Mouse (Mus musculus) stomach, embryonic 15.5 days (tissue): ENCODE measurements around the gene Med18. TPM values are rescaled to one million over a fixed set of nuclear protein-coding genes. Genes with fewer than 3 reads are reported as not detected.

Source experiments
- ATAC-seq: fragments of 200-750 bp; cut with Nextera tagmentation; 2 replicates; pipeline ENCODE4 v1.8.0; 2017; ENCODE audit warnings: low read depth, moderate number of reproducible peaks, moderate TSS enrichment; ENCODE audit not compliant: insufficient read depth, low FRiP score
- H3K27ac ChIP-seq: fragments of 300-500 bp; sonication (generic); 2 replicates; pipeline ENCODE4 v1.5.1; 2015; ENCODE audit warnings: mild to moderate bottlenecking, inconsistent platforms
- H3K27me3 ChIP-seq: fragments of 300-500 bp; sonication (generic); replicated peaks from 2 replicates; pipeline ENCODE4 v1.6.1; 2015; ENCODE audit warnings: inconsistent platforms
- H3K36me3 ChIP-seq: fragments of 300-500 bp; sonication (generic); 2 replicates; pipeline ENCODE4 v1.6.1; 2015; ENCODE audit warnings: inconsistent platforms
- H3K4me1 ChIP-seq: fragments of 300-500 bp; sonication (generic); 2 replicates; pipeline ENCODE4 v1.6.1; 2015; ENCODE audit warnings: inconsistent platforms
- H3K4me2 ChIP-seq: fragments of 300-500 bp; sonication (generic); 2 replicates; pipeline ENCODE4 v1.6.1; 2015; ENCODE audit warnings: mild to moderate bottlenecking, inconsistent platforms
- H3K4me3 ChIP-seq: fragments of 300-500 bp; sonication (generic); replicated peaks from 2 replicates; pipeline ENCODE4 v1.5.1; 2015; ENCODE audit warnings: inconsistent platforms
- H3K9ac ChIP-seq: fragments of 300-500 bp; sonication (generic); 2 replicates; pipeline ENCODE4 v1.6.1; 2015; ENCODE audit warnings: inconsistent platforms
- H3K9me3 ChIP-seq: fragments of 300-500 bp; sonication (generic); 2 replicates; pipeline ENCODE4 v1.6.1; 2016; ENCODE audit warnings: inconsistent platforms
- WGBS: fragments of 180-500 bp; shearing (Covaris S2); methylation state at CpG from one replicate; pipeline ENCODE4 v1.1.7; 2015; 5-methylcytosine and 5-hydroxymethylcytosine counted together
- polyA plus RNA-seq: library from polyadenylated mRNA; unstranded; fragments of >200 nt; fragmentation: Nextera tagmentation; extraction: Ambion mirVana; gene quantifications from 2 replicates; pipeline ENCODE4 v1.2.1, GENCODE M21; 2015

Gene Med18
- polyA plus RNA-seq, 1 experiment from 2014 or later: 23.4 TPM

- Histone ChIP-seq H3K4me3 (no peak overlapping the region), H3K9ac (no peak overlapping the region), H3K4me1 (0 out of 2 replicates have a peak, but pooled peaks cover 5% of the 10 kb centered on the region), H3K27ac (no peak overlapping the region), H3K9me3 (no peaks in the 10 kb centered on the region), H3K36me3 (no peaks in the 10 kb centered on the region), H3K27me3 (no peaks in the 10 kb centered on the region), H3K4me2 (no peak overlapping the region)
- no peak for ATAC-seq
- 56% methylated on average over 8 of the region's 8 CpGs for WGBS
Observed at GRCm38 (mm10) chr4:132411322-132412094, 52.2 kb downstream of the Med18 start.

GRCm38 (mm10) chr4:132409587-132410229 lies 54.0 kb downstream of the Med18 start:
- Histone ChIP-seq H3K4me3 (no peak overlapping the region), H3K27me3 (no peaks in the 10 kb centered on the region), H3K36me3 (no peaks in the 10 kb centered on the region), H3K27ac (no peak overlapping the region), H3K9me3 (no peaks in the 10 kb centered on the region), H3K9ac (no peak overlapping the region), H3K4me1 (no peaks in the 10 kb centered on the region), H3K4me2 (no peak overlapping the region)
- WGBS: 75% methylated on average over 4 of the region's 4 CpGs
- no peak for ATAC-seq

Other genes starting within 250 kb of the Med18 start
- gene Gmeb1, start 202.3 kb downstream of the Med18 start, polyA plus RNA-seq: 30.1 and 30.3 TPM in 2 replicates
- 38.4 and 43.0 TPM in 2 replicates for gene Taf12, start 189.5 kb downstream of the Med18 start, polyA plus RNA-seq
- 1.8 and 2.4 TPM in 2 replicates for gene Rab42, start 160.5 kb downstream of the Med18 start, polyA plus RNA-seq
- 67.4 and 68.2 TPM in 2 replicates for gene Trnau1ap, start 134.4 kb downstream of the Med18 start, polyA plus RNA-seq
- gene Rcc1, start 110.3 kb downstream of the Med18 start, polyA plus RNA-seq: 68.5 and 74.6 TPM in 2 replicates
- 21.1 and 22.6 TPM in 2 replicates for gene Phactr4, start 41.4 kb downstream of the Med18 start, polyA plus RNA-seq
- 14.2 TPM in 2 replicates for gene Sesn2, start 46.6 kb upstream of the Med18 start, polyA plus RNA-seq
- gene Atpif1, start 69.7 kb upstream of the Med18 start, polyA plus RNA-seq: 1,135 and 1,340 TPM in 2 replicates
- 140 and 147 TPM in 2 replicates for gene Dnajc8, start 71.6 kb upstream of the Med18 start, polyA plus RNA-seq
- gene Ptafr, start 100.1 kb upstream of the Med18 start, polyA plus RNA-seq: 1.5 and 1.7 TPM in 2 replicates
- gene Eya3, start 175.1 kb upstream of the Med18 start, polyA plus RNA-seq: 24.7 and 26.6 TPM in 2 replicates